Mouse (Mus musculus) kidney, postnatal 36 days (tissue): Measurements from ENCODE around the gene Eif4e2.

Experiments
- DNase-seq, 2 experiments: peaks; one replicate each; pipeline ENCODE4 v3.0.0; 2021 to 2022; ENCODE audit warnings: mixed read lengths in 2 of 2

Eif4e2 gene

GRCm38 (mm10) chr1:87203779-87204178 lies 9.9 kb upstream of the Eif4e2 start:
- no peak for DNase-seq

DNA sequence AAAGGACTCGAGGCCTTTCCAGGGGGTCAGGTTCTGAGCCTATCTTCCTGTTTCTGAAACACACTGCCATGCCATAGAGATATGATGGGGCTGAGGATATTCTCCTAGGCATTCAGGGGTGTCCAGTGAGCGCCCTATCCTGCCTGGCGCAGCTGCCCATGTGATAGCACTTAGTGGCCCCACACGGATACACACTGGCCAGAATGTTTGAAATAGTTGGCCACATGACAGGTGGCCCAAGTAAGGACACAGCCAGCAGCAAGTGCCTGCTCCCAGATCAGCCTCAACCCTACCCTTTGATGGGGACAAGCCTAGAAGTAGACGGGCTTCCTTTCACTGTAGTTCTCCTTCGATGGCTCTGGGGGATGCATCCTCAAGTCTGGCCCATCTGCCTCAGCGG lies 9.2 kb upstream of the Eif4e2 start, which contains the start of gene Chrng:
Chrng (plus strand) TSS at position 193 of the 400 bp plus-strand sequence.
- no peak for DNase-seq

- no peak for DNase-seq
Observed at GRCm38 (mm10) chr1:87205038-87205437, 8.7 kb upstream of the Eif4e2 start.

DNA sequence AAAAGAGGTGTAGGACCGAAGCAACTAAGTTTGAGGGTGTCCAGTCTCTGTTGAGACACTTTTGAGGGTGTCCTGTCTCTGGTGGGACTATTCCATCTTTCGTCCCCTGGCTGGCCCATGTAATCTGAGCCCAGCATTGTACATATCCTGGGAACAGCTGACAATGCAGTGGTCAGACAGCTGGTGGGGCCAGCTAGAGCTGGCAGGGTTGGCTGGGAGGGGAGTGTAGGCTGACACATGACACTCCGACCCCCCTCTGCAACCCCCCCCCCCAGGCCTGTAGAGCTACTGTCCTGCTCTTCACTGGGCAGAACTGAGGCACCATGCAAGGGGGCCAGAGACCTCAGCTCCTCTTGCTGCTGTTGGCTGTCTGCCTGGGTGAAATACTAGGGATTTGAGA lies 8.2 kb upstream of the Eif4e2 start:
- DNase-seq, result no peak

GRCm38 (mm10) chr1:87206339-87206738 lies 7.4 kb upstream of the Eif4e2 start:
- DNase-seq, result peak in 1 of 2 experiments; percentile 37

DNA sequence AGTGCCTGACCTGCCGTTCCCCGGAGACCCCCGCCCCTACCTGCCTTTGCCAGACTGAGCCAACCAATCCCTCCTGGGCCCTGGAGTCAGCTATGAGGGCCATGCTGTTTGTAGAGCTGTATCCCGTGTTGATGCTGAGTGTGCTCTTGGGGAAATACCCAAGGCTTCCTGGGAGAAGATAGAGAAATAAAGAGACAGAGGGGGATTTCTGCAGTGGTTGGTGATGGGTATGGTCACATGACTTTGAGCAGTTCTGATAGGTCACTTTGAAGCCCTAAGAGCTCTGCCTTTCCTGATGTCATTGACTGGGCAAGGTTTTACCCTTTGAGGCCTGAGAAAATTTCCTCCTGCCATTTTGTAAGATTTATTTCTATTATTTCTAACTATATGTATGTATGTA lies 2.3 kb upstream of the Eif4e2 start:
- no peak for DNase-seq

DNA sequence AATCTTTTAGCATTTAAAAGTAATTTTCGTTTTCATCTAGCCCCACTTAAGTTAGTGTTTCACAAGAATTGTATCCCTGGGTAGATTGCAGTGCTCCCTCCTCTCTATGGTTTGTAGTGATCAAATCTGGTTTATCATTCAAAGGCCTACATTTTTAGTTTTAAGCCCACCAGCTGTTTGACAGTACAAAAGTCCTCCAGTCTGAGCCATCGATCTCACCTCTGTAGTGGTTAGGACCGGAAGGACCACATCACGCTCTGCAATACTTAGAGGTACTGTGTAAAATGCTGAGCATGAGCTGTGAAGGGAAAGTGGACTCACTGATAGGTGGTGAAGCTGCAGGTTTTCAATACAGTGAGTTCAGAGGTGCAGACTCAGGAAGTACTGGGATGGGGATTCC lies 1.0 kb downstream of the Eif4e2 start:
- no peak for DNase-seq

DNA sequence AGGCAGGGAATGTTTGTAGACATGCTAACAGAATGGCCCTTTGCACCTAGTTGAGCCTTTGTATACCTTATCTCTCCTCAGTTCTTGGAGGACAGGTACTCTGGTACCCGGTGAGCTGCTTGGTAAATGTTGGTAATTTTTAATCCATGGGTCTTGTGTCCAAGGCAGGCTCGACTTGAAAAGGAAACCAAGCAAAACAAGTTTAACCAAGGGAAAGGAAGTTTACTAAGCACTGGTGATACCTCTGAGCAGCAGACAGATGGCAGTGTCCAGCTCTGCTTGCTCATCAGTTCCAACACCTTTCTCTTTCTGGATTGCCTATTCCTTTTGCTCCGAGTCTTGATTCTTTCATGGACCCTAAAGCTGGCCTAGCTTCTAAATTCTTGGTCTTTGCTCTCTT lies 4.2 kb downstream of the Eif4e2 start:
- peak; percentile 41 to 66 for DNase-seq

- no peak for DNase-seq
Observed at GRCm38 (mm10) chr1:87225739-87226138, 12.0 kb downstream of the Eif4e2 start.

DNA sequence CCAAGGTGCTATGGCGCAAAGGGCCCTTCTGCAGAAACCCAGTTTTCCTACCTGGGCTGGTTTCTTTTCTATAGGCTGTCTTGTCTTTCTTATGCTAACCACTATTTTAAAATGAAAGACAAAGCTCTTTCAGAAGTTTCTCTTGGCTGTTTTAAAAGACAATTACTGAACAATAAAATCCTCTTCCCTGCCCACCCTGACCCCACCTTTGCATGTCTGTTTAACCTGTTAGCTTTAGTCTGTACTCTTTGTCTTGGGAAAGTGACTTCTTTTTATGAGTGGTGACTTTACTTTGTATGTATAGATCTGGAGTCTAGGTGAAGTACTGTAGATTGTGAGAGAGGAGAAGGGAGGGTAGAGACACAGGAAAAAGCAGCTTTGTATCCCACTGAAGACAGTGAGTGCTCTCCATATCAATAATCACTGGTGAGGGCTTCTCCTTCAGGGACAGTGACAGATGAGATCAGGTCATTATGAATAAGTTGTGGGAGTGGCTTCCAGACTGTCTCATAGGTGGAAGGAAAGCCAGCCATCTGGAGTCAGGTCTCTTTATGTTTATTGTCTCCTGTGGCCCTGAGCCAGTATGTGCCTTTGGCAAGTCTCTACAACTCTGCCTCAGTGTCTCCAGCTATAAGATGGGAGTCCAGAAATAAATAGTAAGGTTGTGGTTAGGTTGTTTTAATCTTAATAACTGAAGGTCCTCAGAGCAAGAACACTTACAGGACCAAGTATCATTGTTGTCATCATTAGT lies 12.9 kb downstream of the Eif4e2 start:
- no peak for DNase-seq

- DNase-seq, result no peak
Observed at GRCm38 (mm10) chr1:87227160-87227550, 13.4 kb downstream of the Eif4e2 start.

- DNase-seq, result peak in 1 of 2 experiments; percentile 36
Observed at GRCm38 (mm10) chr1:87230606-87231005, 16.9 kb downstream of the Eif4e2 start.

DNA sequence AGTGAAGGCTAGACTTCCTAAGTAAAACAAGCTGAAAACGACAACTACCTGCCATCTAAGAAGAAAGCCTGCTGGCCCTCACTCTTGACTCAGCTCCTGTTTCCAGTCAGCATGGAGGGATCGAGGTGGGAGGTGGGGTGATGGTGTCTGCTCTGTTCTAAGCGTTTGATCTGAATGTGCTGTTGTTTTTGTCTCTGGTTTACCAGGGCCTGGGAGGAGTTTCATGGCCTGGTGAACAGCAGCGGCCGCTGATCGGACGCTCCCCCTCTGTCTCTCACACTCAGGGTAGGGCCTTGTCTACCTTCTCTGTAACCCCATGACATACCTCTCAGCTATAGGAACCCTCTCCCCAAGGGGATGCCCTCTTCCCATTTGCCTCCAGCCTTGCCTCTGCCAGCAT lies 18.5 kb downstream of the Eif4e2 start:
- no peak for DNase-seq

DNA sequence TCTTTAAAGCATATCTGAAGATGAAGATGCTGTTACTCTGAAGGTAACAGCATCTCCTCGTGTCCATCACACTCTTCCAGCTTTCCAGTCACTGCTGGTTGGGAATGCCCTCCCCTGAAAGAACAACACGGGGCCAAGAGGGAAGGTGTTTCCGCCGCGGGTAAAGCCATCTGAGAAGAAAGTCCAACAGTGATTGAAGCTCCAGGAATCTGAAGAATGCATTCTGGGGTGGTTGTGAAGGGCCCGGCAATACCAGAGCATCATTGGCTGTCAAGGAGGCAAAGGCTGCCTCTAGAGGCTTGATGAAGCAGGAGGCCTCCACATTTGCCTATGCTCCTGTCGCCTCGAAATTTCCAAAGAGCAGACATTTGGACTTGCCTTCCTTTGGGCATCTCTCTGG lies 25.3 kb downstream of the Eif4e2 start:
- peak in 1 of 2 experiments; percentile 30 for DNase-seq

DNA sequence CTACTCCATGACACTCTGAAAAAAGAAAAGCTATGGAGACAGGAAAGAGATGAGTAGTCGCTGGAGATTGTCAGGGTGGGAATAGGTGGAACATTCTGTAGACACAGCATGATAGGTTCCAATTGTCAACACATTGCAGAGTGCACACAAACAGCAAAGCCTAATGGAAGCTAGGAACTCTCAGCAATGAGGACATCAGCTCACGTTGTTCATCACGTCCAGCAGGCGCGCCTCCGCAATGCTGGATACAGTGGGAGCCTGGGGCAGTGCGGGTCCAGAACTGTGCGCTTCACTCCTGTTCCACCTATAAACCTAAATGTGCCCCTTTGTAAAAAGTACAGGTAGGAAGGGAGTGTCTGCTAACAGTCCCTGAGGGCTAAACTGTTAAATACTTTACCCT lies 29.3 kb downstream of the Eif4e2 start:
- DNase-seq, result no peak

- no peak for DNase-seq
Observed at GRCm38 (mm10) chr1:87245430-87245829, 31.7 kb downstream of the Eif4e2 start.

GRCm38 (mm10) chr1:87245929-87246815 lies 32.5 kb downstream of the Eif4e2 start:
- peak; percentile 83 to 89 for DNase-seq

GRCm38 (mm10) chr1:87252040-87252609 lies 38.4 kb downstream of the Eif4e2 start:
- DNase-seq, result no peak

GRCm38 (mm10) chr1:87255173-87255572 lies 41.5 kb downstream of the Eif4e2 start:
- no peak for DNase-seq

GRCm38 (mm10) chr1:87257691-87258090 lies 44.0 kb downstream of the Eif4e2 start:
- DNase-seq, result no peak

GRCm38 (mm10) chr1:87258484-87258883 lies 44.8 kb downstream of the Eif4e2 start:
- peak; percentile 72 to 80 for DNase-seq

- DNase-seq, result no peak
Observed at GRCm38 (mm10) chr1:87259316-87259715, 45.6 kb downstream of the Eif4e2 start.

DNA sequence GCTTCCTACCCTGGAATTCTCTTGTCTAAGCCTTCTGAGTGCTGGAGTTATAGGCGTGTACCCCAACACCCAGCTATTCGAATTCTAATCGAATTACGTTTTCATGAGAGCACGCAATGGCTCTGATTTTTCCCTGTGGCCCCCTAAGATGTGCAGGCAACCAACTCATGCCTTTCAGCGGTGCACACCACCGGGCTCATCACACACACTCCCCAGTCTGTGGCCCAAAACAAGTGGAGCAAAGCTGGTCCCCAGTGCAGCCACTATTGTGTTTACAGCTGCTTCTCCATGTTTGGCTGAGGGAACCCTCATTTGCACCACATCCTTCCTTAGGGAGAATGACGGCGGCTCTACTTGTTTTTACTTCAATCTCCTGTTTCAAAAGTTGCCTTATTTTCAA lies 49.5 kb downstream of the Eif4e2 start:
- no peak for DNase-seq

GRCm38 (mm10) chr1:87263796-87264133 lies 50.1 kb downstream of the Eif4e2 start:
- no peak for DNase-seq
